Mouse (Mus musculus) WW6 (cell line): ENCODE results near the gene Fignl2.

Experiments used
- DNase-seq: peaks from one replicate; pipeline ENCODE4 v3.0.0-alpha.2; 2013; ENCODE audit warnings: low read depth, low spot score

Fignl2 gene

DNA sequence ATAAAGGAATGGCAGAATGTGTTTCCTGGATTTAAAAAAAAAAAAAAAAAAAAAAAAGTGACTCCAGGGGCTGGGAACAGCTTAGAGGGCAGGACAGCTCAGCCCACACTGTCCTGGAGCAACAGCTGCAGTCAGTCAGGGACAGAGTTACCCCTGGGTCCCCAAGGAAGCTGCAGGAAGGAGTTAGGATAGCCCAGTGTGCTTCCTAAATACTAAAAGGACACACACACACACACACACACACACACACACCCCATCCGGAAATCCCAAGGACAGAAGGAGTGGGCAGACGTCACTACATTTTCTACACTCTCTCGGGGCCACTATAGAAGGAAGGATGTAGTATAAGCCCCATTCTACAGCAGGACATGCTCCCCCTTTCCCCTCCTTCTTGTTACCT is 10.3 kb downstream of the Fignl2 start:
- DNase-seq = no peak

DNA sequence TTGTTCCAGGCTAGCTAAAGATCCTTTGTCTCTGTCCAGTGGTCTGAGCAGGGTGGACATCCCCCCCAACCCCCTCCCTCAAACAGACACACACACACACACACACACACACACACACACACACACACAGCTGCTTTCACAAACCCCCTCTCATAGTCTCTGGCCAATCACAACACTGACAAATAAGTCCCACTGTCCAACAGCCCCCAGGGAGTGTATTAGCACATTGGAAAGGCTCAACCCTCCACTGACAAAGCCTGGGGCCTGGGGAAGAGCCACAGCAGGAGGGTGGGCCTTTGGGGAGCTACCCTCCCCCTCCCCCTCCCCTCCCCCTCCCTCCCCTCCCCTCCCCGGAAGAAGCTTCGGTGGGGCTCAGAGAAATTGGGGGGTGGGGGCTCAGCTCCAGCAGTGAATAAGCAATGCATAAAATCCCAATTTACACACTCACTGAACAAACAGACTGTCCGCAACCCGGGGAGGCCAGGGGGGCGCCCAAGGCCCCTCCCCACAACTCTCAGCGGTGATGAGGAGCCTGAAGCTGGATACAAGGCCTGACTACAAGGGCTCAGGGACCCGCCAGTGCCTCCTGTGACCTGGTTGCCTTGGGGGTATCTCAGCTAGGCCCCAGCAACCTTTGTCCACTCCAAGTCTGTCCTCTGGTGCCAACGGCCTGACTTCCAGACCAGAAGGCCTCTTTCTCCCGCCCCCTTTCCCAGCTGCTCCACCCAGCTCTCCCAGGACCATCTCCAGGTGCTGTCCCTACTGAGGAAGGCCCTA is 11.3 kb downstream of the Fignl2 start:
- no peak for DNase-seq

DNA sequence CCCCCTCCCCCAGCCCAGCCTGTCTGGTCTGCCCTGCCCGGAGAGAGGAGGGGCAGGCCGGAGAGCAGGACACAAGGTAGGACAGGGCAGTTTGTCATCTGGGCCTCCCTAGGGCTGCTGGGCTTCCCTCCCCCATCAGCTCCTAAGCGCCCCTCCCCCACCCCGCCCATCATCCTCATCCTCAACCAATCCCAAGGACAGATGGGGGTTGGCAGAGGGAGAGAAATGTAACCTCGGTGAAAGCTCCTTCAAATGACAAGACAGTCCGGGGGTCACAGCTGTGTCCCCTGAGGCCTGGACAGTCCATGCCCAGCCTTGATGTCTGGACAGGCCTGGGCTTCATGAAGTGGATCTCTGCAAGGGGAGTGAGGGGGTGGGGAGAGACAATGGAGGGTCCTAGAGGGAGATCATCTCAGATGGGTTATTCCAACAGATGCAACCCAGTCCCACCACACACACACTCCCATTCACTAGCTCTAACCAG is 12.0 kb downstream of the Fignl2 start:
- no peak for DNase-seq

DNA sequence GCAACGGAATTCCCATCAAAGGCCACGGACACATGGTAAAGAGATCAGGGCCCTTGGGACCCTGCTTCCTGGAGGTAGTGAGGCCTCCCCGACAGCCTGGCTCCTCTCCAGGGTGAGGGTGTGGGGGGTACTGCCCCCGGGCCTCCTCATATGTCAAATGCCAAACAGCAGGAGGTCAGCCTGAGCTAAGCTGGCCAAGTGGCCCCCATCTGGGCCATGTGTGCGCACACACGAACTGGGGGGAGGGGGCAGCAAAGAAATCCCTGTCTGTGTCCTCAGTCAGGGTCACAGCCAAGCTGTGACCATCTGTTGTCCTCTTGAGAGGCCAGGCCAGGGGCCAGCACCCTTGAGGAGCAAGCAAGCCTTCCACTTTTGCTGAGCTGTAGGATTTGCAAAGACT is 13.3 kb downstream of the Fignl2 start:
- no peak for DNase-seq

DNA sequence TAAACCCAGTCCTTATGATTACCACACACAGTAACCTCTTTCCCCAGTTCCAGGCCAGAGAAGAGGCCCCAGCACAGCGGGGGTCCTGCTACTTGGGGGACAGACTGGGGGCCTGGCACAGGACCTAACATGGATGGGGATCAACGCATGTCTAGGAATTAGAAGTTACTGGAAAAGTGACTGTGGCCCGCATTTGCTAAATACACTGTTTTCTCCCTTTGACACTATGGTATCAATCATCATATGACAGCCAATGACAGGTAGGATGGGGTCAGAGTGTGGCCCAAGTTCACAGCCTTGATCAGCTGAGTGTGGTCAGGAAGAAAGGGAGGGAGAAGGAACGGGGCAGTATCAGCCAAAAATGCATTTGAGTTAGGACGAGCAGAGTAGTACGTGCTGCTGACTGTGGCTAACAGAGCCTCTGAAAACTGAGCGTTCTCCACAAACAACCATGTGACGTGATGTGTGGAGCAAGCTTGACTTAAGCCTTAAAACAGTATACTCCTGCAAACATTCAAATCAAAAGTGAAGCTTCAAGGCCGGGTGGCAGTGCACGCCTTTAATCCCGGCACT is 18.0 kb downstream of the Fignl2 start:
- no peak for DNase-seq

DNA sequence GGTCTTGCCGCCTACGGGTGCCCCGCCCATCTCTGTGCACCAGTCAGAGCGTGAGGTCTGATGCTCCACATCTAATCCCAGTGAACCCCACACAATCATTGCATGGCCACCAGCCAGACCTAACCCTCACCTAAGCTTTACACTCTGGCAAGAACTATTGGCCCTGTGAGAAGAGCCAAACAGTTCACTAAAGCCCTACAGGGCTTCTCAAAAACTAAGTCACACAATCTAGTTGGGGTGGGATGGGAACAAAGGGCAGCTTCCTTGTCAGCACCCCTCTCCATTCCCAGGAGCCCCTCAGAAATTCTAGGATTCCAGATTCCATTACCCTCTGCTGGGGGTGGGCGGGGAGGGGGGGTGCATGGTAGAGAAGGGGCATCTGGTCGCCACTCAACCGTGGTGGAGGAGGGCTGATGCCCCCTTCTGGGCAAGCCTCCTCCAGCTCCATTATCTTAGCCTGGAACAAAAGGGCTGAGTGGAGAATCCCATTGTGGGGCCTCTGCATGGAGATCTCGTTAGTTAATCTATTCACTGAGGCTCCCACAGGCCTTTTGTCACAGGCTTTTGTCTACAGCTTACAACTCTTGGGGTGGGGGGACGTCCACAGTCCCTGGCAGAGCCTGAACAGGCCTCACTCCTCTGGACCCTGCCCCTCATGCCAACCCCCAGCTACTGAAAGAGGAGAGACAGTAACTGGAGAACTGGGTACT is 18.6 kb downstream of the Fignl2 start:
- no peak for DNase-seq

DNA sequence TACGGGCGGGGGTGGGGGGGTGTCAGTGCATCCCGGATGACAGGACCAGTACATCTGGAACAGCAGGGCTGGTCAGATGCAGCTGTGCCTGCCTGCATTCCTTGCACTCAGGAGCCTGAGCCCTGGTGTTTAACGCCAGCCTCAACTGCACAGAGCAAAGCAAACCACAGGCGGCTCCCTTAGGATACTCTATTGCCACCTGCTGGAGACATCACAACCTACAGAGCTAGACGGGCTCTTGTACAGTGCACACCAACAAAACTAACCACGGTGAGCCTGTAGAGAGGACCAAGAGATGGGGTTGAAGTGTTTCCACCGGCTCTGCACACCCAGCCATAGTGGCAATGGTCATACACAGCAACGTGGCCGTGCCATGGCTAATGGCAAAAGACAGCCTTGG is 22.1 kb downstream of the Fignl2 start:
- no peak for DNase-seq

DNA sequence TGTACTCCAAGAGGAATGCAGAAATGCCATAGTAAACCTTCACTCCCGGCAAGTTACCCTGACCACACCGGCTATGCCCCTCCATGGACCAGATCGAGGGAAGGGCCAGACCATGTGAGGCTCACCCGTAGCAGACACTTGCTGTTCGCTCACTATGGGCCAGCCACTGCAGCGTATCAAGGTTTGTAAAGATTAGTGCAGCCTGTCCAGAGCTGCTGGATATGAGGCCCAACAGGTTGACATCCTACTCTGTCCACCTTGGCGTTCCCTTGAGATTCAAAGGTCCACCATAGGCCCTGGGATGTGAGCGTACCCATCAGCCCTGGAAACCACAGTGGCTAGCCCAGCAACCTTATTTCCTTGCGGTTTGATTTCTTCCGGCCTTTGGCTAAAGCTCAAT is 23.8 kb downstream of the Fignl2 start:
- DNase-seq = no peak

DNA sequence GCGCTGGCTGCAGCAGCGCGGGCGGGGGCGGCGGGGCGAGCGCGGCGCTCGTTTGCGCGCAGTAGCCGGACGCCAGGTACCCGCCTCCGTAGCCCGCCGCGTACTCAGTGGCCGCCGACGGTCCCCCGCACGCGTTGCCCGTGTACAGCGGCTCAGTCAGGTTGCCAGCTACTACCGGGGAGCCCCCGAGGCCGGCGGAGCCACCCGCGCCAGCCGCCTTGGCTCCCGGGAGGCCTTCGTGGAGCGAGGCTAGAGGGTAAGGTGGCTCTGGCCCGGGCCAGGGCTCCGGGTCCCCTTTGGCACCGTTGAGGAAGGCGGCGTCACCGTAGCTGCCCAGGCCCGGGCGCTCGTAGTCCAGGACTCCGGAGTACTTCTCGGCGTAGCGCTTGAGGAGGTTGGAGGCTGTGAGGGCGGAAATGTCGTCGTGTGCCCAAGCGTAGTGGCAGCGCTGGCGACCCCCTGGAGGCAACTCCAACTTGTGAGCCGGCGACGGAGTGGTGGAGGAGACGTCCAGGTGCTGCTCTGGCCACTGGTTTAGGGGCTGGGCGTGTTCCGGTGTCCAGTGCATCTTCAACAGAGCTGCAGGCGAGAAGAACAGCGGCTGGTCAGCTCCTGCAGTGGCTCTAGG is 24.4 kb downstream of the Fignl2 start:
- no peak for DNase-seq

DNA sequence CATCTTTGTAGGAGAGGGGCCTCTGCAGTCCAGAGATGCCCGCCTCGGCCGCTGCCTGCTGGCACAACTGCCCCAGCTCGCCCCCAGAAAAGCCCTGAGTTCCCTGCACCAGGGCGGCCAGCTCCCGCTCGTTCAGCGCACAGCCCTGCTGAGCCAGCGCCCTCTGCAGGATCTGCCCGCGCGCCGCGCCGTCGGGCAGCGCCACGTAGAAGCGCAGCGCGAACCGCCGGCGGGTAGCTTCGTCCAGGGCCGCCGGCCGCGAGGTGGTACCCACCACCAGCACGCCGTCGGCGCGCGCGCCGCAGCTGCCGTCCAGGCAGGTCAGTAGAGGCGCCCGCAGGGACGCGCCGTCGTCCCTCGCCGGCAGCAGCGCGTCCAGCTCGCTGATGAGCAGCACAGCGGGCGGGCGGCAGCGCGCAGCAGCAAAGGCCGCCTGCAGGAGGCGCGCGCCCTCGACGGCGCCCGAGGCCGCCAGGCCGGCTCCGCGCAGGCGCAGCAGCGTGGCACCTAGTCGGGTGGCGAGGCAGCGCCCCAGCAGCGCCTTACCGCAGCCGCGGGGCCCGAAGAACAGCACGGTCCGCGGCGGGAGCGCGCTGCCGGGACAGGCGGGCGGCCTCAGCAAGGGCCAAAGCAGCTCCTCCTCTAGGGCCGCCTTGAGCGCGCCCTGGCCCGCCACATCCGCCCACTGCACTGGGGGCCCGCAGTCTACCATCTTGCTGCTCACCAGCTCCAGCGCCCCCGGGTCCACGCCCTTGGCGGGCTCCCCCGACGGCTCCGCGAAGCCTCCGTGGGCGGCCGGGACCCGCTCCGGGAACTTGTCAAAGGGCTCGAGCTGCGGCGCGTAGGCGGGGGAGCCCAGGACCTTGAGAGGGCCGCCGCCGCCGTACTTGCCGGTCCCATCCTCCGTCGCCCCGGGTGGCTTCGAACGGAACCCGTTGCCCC is 25.5 kb downstream of the Fignl2 start:
- DNase-seq = no peak

DNA sequence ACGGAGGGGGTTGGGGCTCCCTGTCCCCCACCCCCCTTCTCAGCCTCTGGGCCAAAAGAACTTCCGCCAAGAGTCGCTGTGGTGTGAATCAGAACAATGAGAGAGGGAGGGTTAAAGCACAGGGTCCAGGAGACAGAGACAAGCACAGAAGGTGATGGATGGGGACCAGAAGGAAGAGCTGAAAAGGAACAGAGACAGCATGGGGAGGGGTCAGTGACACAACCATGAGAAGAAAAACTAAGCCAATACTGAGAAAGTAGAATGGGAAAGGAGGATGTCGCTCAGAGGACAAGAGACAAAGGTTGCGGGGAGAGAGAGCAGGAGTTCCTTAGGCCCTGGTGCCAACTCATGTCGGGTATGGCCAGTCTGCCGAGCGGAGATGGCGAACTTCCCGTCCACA is 26.5 kb downstream of the Fignl2 start:
- DNase-seq = no peak

DNA sequence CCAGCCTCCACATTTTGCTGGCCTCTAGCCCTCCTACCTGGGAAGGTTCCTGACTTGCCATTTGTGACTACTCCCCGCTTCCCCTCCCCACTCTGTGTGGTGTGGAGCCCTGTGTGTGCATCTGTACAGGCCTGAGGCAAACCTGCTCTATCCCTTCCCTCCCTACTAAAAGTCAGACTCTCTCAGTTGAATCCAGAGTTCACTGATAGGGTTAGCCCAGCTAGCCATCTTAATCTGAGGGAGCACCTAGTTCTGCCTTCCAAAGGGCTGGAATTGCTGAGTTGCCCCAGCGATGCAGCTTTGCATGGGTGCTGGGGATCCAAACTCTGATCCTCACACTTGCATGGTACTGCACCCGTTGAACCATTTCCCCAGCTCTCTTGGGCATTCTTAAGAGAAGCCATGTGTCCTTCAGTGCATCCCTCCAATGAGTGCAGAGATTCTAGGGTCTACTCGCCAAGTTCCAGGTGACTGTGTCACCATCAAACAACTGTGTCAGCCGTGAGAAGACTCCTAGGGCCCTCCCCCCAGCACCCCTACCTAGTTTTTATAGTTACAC is 29.9 kb downstream of the Fignl2 start:
- DNase-seq = no peak

DNA sequence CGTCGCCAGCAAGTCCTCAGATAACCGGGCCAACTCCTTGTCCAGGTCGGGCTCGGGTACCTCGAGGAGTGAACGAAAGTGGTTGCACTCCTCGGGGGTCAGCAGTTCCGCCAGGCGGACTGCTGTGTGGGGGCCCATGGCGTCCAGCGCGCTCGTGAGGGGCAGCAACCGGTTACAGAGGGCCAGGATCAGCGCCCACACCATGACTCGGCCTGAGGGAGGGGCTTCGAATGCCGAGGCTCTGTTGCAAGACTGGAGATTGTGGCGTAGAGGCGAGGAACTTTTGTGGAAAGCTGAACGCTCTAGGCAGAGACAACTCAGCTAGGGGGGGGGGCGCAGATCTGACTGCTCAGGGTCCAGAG is 31.2 kb downstream of the Fignl2 start, which contains the start of gene Gm47841:
TSS of gene Gm47841 (minus strand) at position 204 of the 362 bp plus-strand sequence.
- DNase-seq = no peak

DNA sequence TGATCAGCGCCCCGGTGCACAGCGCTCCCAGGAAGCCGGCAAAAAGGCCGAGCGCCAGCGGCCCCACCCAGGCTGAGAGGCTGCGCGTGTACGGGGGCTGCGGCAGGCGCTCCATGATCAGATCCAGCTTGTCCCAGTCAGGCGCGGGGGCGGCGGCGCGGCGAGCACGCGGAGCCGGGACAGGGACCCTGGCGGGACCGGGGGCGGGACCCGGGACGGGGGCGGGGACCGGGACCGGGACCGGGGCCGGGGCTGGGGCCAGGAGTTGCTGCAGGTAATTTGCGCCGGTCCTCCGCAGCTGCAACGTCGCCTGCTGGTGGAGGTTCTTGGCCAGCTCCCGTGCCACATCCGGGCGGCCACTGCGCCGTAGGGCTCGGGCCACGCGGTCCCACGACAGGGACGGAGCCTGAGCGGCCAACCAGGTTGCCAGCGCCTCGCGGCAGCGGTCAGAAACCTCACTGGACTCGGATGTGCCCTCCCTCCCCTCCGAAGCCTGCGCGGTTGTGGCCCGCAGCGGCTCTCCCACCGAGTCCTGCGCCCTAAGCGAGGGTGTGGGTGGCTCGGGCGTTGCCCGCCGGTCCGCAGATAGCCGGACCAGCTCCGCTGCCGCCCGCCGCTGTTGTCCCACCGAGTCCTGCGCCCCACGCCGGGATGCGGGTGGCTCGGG is 31.7 kb downstream of the Fignl2 start:
- no peak for DNase-seq

DNA sequence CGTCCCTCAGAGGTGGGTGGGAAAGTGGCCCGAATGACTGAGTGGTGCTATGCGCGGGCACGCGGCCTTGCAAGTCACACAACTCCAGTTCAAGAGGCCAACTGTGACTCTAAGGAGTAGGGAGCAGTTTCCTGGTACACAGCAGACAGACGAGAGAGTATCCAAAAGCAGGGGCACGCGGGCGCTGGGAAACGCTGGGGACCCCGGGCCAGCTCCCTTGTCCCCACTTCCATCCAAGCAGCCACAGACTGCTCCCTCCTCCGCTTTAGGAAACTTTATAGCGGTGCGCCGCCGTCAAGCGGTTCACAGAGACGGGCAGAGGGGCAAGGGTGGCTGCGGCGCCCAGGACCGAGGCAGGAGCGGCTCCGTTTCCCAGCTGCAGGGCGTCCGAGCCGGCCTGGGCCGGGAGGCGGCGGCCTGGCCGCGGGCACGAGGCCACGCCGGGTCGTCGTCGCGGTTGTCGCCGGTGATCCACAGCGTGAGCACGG is 32.3 kb downstream of the Fignl2 start:
- no peak for DNase-seq

DNA sequence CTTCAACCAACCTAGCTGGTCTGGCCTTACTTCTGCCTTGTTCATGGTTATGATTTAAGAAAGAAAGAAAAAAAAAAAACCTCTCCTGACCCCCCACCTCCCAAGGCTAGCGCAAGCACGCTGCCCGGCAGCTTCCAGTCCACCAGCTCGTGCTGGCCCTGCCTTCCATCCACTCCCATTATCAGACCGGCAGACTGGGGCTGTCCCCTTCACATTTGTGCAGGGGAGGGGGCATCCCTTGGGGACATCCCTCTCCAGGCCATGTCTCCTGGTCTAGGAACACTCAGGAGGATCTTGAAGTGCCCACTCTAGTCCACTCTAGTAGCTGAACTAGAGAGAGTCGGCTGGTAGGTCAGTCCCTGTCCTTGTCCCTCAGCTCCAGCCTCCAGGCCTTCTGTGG is 33.8 kb downstream of the Fignl2 start:
- no peak for DNase-seq

DNA sequence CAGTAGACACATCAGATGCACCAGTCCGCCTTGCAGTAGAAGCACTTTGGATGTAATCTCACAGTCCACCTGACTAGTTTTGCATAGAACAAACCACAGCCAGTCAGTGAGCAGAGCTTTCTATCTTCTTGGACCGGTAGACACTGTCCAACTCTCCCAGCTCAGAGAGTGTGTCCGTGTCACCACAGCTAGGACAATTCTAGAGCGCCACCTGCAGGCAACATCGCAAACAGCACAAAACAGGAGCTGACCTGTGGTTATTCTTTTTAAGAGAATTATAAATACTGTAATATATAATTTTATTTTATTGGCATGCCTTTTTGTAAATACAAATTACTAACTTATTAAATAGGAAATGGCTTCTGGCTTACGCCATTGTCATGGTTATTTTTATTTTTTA is 35.8 kb downstream of the Fignl2 start:
- DNase-seq = no peak

DNA sequence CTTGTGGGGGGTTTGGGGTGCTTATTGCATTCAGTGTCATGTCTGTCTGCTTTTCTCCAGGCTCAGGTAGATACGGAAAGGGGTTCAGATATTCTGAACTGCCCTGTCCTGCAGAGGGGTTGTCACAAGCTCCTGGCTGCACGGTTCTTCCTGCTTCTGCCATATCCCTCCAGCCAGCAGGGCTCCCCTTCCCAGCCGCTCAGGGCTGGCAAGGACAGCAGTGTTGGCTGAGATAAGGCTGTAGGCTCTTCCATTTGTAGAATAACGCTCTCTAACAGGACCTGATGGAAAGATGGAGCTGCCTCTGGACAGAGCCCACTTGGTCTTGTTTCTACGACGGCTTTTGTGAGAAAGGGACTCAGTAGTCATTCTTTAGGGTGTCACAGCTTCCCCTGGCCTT is 36.4 kb downstream of the Fignl2 start:
- DNase-seq = no peak

DNA sequence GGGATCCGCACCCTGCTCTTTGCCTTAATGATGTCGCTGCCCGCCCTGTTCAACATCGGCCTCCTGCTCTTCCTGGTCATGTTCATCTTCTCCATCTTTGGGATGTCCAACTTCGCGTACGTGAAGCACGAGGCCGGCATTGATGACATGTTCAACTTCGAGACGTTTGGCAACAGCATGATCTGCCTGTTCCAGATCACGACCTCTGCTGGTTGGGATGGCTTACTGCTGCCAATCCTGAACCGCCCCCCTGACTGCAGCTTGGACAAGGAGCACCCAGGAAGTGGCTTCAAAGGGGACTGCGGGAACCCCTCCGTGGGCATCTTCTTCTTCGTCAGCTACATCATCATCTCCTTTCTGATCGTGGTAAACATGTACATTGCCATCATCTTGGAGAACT is 38.7 kb downstream of the Fignl2 start:
- DNase-seq = no peak

DNA sequence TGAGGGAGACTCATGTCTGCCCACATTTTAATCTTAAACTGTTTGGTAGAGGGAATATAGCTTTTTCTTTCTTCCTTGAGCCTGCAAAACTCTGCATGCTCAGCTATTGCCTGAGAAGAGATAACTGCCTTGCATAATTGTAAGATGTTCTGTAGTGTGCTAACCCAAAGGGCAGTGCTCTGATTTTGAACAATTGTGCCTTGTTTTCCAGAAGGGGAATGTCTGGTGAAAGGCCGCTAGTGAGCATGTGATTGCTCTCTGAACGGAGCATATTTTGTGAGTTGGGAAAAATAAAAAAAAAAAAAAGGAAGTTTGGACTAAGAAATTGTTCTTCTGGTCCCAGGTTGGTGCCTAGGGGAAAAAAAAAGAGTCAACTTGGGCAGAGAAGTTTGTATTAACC is 49.4 kb downstream of the Fignl2 start:
- DNase-seq = no peak
